Mouse (Mus musculus): ENCODE results near the gene Rngtt. TPM values are rescaled to one million over a fixed set of nuclear protein-coding genes. Genes with fewer than 3 reads are reported as not detected.

Gene Rngtt
- polyA plus RNA-seq (2015; fragmentation: Nextera tagmentation; extraction: Ambion mirVana), result 14.9 and 15.9 TPM in 2 replicates

GRCm38 (mm10) chr4:33309764-33310757, at the start of gene Rngtt:
Gene Rngtt, plus strand, starts transcription at chr4:33310311.
- H3K9ac ChIP-seq, result peak within 1 kb of the TSS; percentile 94
- 0 out of 2 replicates have a peak, but pooled peaks cover 5% of the 10 kb centered on the region for H3K36me3 ChIP-seq
- no peaks in the 10 kb centered on the region for H3K27me3 ChIP-seq (replicated peaks)
- H3K4me2 ChIP-seq, result peak within 1 kb of the TSS; percentile 84
- ATAC-seq (ENCODE audit: extremely low read depth, insufficient number of reproducible peaks, low FRiP score, low TSS enrichment), result peak; percentile 92
- H3K4me1 ChIP-seq, result peaks cover 13% of the 10 kb centered on the region
- H3K4me3 ChIP-seq, result peak within 1 kb of the TSS; percentile 86
- 4% methylated on average over 60 of the region's 60 CpGs for WGBS
- peak within 1 kb of the TSS; percentile 58 for H3K27ac ChIP-seq (replicated peaks)
- H3K9me3 ChIP-seq, result no peaks in the 10 kb centered on the region

GRCm38 (mm10) chr4:33260311-33260710, 49.8 kb upstream of the Rngtt start:
- Histone ChIP-seq H3K27ac (replicated peaks) (no peak overlapping the region), H3K4me1 (peaks cover 19% of the 10 kb centered on the region), H3K9me3 (no peaks in the 10 kb centered on the region), H3K36me3 (no peaks in the 10 kb centered on the region), H3K9ac (no peak overlapping the region), H3K4me2 (no peak overlapping the region), H3K4me3 (no peak overlapping the region), H3K27me3 (replicated peaks) (no peaks in the 10 kb centered on the region)
- no peak for ATAC-seq (ENCODE audit: extremely low read depth, insufficient number of reproducible peaks, low FRiP score, low TSS enrichment)

DNA sequence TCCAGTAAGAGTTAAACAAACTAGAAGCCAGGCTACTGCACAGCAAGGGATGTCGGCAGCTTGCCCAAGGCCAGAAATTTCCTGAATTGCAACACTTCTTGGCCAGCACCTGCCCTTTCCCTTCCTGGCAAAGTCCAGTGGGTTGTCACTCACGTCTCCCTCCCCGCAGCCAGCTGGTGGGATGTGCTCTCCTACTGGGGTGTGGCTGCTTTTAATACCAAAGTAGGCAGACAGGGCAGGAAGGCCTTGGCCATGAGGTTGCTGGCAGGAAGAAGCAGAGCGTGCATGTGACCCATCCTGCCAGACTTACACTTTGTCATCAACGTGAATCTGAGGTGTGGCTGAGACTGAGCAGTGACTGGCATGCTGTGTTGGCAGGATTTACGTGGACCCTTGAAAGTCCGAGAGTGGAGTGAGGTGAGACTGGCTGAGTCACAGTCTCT, 48.8 kb upstream of the Rngtt start:
- Histone ChIP-seq H3K36me3 (no peaks in the 10 kb centered on the region), H3K27me3 (replicated peaks) (no peaks in the 10 kb centered on the region), H3K27ac (replicated peaks) (peak overlapping the region; percentile 82), H3K4me3 (no peak overlapping the region), H3K4me1 (peaks cover 19% of the 10 kb centered on the region), H3K9ac (no peak overlapping the region), H3K9me3 (no peaks in the 10 kb centered on the region), H3K4me2 (peak overlapping the region; percentile 30)
- 12% methylated on average over 7 of the region's 7 CpGs for WGBS
- peak; percentile 65; the same call in 1 of the 2 replicates for ATAC-seq (ENCODE audit: extremely low read depth, insufficient number of reproducible peaks, low FRiP score, low TSS enrichment)

DNA sequence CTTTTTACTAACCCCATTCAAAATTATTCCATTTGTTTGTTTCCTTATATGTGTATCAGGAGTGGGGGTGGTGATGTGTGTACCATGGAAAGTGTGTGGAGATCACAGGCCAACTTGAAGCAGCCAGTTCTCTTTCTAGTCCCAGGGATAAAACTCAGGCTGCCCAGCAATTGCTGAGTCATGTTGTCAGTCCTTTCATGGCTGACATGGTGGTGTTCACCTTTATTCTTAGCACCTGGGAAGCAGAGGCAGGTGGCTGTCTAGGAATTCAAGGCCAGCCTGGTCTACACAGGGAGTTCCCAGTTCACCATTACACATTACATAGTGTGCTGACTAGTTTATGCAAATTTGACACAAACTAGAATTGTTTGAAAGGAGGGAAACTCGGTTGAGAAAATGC, 47.2 kb upstream of the Rngtt start:
- no peak overlapping the region for H3K4me2 ChIP-seq
- no peaks in the 10 kb centered on the region for H3K36me3 ChIP-seq
- no peak overlapping the region for H3K4me3 ChIP-seq
- H3K4me1 ChIP-seq, result peaks cover 19% of the 10 kb centered on the region
- H3K27me3 ChIP-seq (replicated peaks), result no peaks in the 10 kb centered on the region
- 75% methylated on average over 1 of the region's 1 CpGs for WGBS
- no peak overlapping the region for H3K27ac ChIP-seq (replicated peaks)
- ATAC-seq (ENCODE audit: extremely low read depth, insufficient number of reproducible peaks, low FRiP score, low TSS enrichment), result no peak
- H3K9ac ChIP-seq, result no peak overlapping the region
- H3K9me3 ChIP-seq, result no peaks in the 10 kb centered on the region

DNA sequence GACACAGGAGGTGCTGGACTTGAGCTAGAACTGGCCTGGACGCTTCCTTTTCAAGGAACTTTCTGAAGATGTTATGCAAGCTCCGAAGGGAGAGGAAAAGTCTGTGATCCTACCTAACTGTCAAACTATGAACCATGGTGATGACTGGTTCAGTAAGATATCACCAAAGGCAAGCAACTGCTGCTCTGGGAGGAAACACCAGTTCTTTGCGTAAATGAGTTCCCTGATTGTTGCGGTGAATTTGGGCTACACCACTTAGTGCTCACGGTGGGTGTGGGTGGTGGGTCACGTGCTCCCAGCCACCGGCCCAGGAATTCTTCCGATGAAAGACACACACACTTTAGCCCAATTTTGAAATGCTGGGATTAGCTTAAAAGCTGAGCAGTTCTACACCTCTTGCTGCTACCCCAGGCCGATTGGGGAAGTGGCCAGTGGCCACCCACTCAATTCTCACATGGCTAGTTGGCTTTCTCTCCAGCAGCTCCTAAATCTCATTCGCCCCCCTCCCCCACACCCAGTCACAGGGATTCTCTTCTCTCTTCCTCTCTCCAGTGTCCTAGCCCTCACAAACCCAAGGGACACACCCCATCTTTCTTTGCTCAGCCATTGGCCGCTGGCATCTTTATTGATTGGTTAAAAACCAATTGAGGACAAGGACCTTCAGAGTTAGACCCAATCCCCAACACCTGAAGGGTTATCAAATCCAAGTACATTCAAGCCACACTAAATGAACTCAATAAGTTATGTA, 45.0 kb upstream of the Rngtt start:
- H3K27me3 ChIP-seq (replicated peaks), result no peaks in the 10 kb centered on the region
- H3K27ac ChIP-seq (replicated peaks), result no peak overlapping the region
- H3K9ac ChIP-seq, result no peak overlapping the region
- no peaks in the 10 kb centered on the region for H3K9me3 ChIP-seq
- 78% methylated on average over 11 of the region's 11 CpGs for WGBS
- peaks cover 19% of the 10 kb centered on the region for H3K4me1 ChIP-seq
- no peak for ATAC-seq (ENCODE audit: extremely low read depth, insufficient number of reproducible peaks, low FRiP score, low TSS enrichment)
- H3K4me3 ChIP-seq, result no peak overlapping the region
- H3K36me3 ChIP-seq, result no peaks in the 10 kb centered on the region
- H3K4me2 ChIP-seq, result no peak overlapping the region

DNA sequence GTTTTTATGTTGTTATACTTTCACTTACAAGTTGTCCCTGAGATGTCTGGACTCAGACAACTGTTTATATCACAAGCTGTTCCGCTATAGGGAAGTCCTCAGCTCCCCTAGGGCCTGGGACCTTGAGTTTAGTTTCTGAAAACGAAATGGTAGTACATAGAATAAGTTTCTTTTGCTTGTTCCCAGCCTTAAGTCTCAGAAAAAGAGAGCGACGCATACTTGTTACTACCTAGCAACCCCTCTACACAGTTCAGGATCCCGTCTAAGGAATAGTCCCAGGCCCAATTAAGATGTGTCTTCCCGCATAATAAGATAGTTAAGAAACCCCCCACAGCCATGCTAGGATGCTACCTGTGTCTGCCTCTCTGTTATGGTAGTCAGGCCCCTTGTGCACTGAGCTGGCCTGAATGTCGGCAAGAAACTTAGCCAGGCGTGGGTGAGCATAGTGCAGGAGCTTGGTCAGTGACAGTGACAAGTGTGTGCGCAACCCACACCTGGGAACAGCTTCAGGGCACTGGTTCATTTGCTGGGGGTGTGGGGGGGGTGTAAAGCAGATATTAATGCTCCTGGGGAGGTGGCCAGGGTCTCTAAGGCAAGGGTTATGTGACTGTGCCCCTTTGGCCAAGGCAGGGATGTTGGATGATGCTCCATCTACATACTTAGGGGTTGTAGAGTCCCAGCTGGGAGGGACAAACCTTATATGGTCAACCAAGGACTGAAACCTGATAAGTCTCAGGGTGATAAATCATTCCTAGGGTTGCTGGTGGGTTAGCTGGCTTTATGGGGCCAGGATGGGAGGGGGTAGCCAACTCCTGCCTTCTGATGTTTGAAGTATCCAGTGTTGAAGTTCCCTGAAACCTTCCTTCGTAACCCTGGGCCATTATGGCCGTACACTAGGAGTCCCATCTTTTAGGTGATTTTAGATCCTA, 39.5 kb upstream of the Rngtt start:
- no peak overlapping the region for H3K4me3 ChIP-seq
- no peaks in the 10 kb centered on the region for H3K9me3 ChIP-seq
- H3K27me3 ChIP-seq (replicated peaks), result no peaks in the 10 kb centered on the region
- ATAC-seq (ENCODE audit: extremely low read depth, insufficient number of reproducible peaks, low FRiP score, low TSS enrichment), result no peak
- no peak overlapping the region for H3K9ac ChIP-seq
- no peaks in the 10 kb centered on the region for H3K4me1 ChIP-seq
- H3K27ac ChIP-seq (replicated peaks), result no peak overlapping the region
- no peak overlapping the region for H3K4me2 ChIP-seq
- H3K36me3 ChIP-seq, result no peaks in the 10 kb centered on the region
- 75% methylated on average over 11 of the region's 11 CpGs for WGBS

- H3K27me3 ChIP-seq (replicated peaks), result no peaks in the 10 kb centered on the region
- H3K9me3 ChIP-seq, result no peaks in the 10 kb centered on the region
- no peak overlapping the region for H3K4me3 ChIP-seq
- H3K36me3 ChIP-seq, result no peaks in the 10 kb centered on the region
- no peak overlapping the region for H3K4me2 ChIP-seq
- no peak for ATAC-seq (ENCODE audit: extremely low read depth, insufficient number of reproducible peaks, low FRiP score, low TSS enrichment)
- WGBS, result 74% methylated on average over 3 of the region's 3 CpGs
- no peak overlapping the region for H3K27ac ChIP-seq (replicated peaks)
- no peaks in the 10 kb centered on the region for H3K4me1 ChIP-seq
- H3K9ac ChIP-seq, result no peak overlapping the region
Measured at GRCm38 (mm10) chr4:33273437-33273836, 36.7 kb upstream of the Rngtt start.

GRCm38 (mm10) chr4:33281891-33282685, 28.0 kb upstream of the Rngtt start:
- WGBS, result 71% methylated on average over 3 of the region's 3 CpGs
- Histone ChIP-seq H3K4me2 (no peak overlapping the region), H3K9me3 (no peaks in the 10 kb centered on the region), H3K36me3 (no peaks in the 10 kb centered on the region), H3K9ac (no peak overlapping the region), H3K4me3 (no peak overlapping the region), H3K27me3 (replicated peaks) (no peaks in the 10 kb centered on the region), H3K27ac (replicated peaks) (no peak overlapping the region), H3K4me1 (peaks cover 4% of the 10 kb centered on the region)
- no peak for ATAC-seq (ENCODE audit: extremely low read depth, insufficient number of reproducible peaks, low FRiP score, low TSS enrichment)

DNA sequence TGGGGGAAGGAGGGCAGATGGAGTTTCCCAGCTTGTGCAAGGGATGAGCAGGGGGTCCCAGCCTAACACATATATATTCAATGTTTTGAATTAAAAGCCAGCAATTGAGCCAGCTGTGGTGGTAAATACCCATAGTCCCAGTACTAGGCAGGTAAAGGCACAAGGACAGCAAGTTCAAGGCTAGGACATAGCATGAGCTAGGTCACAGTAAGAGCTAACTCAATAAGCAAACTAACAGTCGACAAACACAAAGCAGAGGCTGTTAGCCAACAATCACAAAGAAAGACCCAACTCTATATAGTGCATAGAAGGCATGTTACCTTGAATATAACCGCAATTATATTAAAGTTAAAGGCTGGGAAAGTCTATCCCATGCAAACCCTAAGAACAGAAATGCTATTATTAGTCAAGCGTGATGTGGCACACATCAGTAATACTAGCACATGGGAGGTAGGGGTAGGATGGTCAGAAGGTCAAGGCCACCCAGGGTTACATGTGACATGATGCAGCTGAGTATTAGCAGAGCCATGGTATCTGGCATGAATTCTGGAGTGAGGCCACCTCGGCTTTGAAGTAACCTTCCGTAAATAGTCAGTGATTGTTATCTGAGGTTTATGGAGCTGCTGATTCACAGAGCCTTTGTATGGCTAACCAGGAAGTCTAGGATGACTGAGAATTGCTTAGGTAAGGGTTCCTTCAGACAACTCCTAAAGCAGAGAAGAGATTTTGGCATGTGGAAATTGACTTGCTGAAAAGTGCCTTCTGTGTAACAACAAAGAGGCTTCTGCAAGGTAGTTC, 25.8 kb upstream of the Rngtt start:
- no peaks in the 10 kb centered on the region for H3K36me3 ChIP-seq
- WGBS, result 50% methylated on average over 5 of the region's 5 CpGs
- H3K4me2 ChIP-seq, result no peak overlapping the region
- no peak for ATAC-seq (ENCODE audit: extremely low read depth, insufficient number of reproducible peaks, low FRiP score, low TSS enrichment)
- H3K9me3 ChIP-seq, result no peaks in the 10 kb centered on the region
- H3K4me3 ChIP-seq, result no peak overlapping the region
- H3K27ac ChIP-seq (replicated peaks), result no peak overlapping the region
- peaks cover 4% of the 10 kb centered on the region for H3K4me1 ChIP-seq
- no peak overlapping the region for H3K9ac ChIP-seq
- no peaks in the 10 kb centered on the region for H3K27me3 ChIP-seq (replicated peaks)

- ATAC-seq (ENCODE audit: extremely low read depth, insufficient number of reproducible peaks, low FRiP score, low TSS enrichment), result no peak
- peaks cover 4% of the 10 kb centered on the region for H3K4me1 ChIP-seq
- 80% methylated on average over 8 of the region's 8 CpGs for WGBS
Measured at GRCm38 (mm10) chr4:33285448-33285847, 24.7 kb upstream of the Rngtt start.

More at GRCm38 (mm10) chr4:33285448-33285847, 24.7 kb upstream of the Rngtt start:
- Histone ChIP-seq H3K36me3 (no peaks in the 10 kb centered on the region), H3K4me2 (no peak overlapping the region), H3K27ac (replicated peaks) (no peak overlapping the region), H3K9me3 (no peaks in the 10 kb centered on the region), H3K27me3 (replicated peaks) (no peaks in the 10 kb centered on the region), H3K9ac (no peak overlapping the region), H3K4me3 (no peak overlapping the region)
